Mouse (Mus musculus) skeletal muscle tissue, adult 2 months (tissue): ENCODE results near the gene Vti1a.
A peak's percentile ranks its signal among the peaks of the same experiment; 100 is the strongest.

Experiments used
- DNase-seq: peaks from one replicate; pipeline ENCODE4 v3.0.0-alpha.2; 2012; ENCODE audit warnings: low read depth, low spot score

Gene Vti1a

GRCm38 (mm10) chr19:55620411-55621008 lies 304.4 kb downstream of the Vti1a start:
- DNase-seq = no peak

DNA sequence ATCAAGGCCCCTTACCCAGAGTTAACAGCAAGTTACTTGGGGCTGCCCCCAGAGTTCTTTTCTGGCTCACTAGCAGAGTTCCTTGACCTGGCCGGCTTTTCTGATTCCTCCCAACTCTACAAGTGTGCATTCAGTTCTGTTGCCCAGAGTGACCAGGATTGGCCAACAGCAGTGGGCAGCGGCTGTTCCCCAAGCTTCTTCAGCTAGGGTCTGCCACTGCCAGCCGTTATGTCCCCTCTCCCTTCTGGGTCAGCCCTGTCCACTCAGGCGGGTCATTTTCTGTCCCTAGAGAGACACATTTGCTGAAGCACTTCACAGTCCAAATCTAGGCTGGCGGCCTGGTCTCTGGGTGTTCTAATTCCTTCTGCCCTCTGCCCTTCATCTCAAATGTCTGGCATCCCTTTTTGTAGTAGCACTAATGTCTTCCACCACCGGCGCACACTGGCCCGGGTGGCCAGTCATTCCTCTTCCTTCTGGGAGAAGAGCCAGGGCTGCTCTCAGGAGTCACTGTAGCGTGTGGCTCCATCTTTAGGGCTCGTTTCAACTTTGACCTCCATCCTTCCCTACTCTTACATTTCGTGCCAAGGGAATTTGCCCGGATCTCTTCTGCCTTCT lies 305.0 kb downstream of the Vti1a start:
- peak; percentile 59 for DNase-seq

DNA sequence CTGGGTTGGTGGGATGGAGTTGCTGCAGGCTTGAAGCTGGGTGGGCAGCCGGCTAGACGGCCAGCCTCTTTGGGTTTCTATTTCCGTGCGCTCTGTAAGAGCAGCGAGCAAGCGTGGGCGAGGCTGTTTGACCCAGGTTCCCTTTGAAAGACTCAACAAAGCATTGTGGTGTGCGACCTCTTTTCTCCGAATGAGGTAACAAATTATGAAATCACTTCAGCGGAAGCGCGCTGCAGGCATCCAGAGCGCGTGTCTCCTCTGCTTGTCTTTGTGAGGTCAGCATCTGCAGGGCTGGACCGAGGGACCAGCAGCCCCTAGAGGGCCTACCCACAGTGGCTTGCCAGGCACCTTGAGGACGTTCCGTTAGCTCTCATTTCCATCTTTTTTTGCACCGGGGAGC lies 306.7 kb downstream of the Vti1a start:
- DNase-seq = no peak

- no peak for DNase-seq
Observed at GRCm38 (mm10) chr19:55623605-55624004, 307.5 kb downstream of the Vti1a start.

- no peak for DNase-seq
Observed at GRCm38 (mm10) chr19:55626483-55626882, 310.4 kb downstream of the Vti1a start.

DNA sequence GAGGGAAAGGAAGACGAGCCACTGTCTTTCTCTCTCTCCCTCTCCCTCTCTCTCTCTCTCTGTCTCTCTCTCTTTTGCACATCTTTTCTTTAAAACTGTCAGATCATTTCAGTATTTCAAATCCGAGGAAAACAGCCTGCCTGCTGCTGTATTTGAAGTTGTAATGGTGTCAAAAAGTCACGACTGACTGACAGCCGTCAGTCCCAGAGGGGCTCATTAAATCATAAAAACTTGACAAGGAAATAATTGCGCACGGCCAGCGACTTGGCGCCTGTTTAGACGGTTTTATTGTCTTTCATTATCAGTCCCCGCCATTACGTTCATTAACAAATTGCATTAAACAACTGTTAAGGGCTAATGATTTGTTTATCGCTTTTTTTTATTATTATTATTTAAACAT lies 310.9 kb downstream of the Vti1a start:
- DNase-seq = no peak

DNA sequence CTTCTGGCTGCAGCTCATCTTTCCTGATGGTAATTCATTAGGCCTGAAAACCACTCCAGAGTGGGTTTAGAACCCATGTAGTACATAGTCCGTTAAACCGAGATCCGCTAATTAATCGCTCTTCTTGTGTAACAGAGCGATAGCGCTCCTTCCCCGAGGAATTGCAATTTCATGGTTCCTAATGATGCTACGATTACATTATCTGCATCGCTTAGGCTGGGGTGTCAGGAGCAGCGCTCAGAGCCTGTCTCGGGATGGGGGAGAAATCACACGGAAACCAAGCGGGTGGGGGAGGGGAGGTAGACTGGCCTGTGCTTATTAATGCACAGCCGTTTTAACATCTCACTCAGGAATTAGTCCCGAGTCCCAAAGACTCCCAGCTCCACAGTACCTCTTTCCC lies 319.4 kb downstream of the Vti1a start:
- DNase-seq = no peak

DNA sequence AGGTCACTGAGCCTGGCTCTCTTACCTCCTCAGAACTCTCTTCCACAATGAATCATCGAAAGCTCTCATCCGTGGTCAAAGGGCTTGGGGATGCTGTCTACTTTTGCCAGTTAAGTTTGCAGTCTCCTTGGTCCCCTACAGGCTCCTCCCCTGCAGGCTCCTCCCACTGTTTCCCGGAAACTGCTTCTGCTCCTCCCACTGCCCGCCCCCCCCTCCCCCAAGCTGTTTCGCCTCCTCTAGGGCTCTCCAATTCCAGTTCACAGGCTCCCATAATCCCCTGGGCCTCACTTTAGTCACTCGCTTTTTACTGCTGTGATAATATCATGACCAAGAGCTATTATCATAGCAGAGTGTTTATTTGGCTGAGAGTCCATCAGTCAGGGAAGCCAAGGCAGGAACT lies 324.2 kb downstream of the Vti1a start:
- DNase-seq = no peak

GRCm38 (mm10) chr19:55641891-55642290 lies 325.8 kb downstream of the Vti1a start:
- DNase-seq = no peak

- DNase-seq = no peak
Observed at GRCm38 (mm10) chr19:55642361-55642760, 326.3 kb downstream of the Vti1a start.

GRCm38 (mm10) chr19:55643288-55643901 lies 327.3 kb downstream of the Vti1a start:
- DNase-seq = peak; percentile 56

DNA sequence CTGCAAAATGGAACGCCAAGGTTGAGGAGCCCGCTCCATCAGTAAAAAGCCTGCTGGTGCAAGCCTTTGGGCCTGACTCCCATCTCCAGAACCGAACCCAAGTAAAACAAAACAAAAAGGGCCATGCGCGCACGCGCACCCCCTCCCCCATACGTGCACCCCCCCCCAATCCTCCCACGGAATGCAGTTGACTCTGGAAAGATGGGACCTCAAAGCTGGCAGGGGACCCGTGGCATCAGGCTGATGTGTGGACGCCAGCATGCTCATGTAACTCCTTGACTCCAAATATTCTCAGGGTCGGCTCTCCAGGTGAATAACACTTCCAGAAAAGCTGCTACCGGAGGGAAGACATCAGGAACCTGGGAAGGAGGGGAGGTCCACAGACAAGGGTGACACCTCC lies 327.8 kb downstream of the Vti1a start:
- DNase-seq = no peak

- peak; percentile 32 for DNase-seq
Observed at GRCm38 (mm10) chr19:55649363-55649762, 333.3 kb downstream of the Vti1a start.

DNA sequence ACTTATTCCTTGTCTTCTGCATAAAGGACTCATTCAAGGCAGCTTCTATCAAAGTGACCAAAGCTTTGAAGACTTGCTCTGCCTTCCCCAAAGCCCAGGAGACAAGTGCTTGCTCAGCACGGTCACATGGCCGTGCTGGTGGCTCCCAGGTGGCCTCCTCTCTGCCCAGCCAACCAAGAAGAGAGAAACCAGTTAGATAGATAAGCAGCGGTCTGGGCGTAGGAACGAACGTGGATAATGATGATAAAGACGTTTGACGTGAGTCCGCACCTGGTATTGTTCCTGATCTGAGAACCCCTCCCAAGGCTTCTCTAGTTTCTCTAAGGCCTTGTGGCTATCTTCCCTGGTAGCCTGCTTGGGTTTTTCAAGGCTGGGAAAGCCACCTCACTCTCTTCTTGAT lies 334.9 kb downstream of the Vti1a start:
- DNase-seq = no peak

DNA sequence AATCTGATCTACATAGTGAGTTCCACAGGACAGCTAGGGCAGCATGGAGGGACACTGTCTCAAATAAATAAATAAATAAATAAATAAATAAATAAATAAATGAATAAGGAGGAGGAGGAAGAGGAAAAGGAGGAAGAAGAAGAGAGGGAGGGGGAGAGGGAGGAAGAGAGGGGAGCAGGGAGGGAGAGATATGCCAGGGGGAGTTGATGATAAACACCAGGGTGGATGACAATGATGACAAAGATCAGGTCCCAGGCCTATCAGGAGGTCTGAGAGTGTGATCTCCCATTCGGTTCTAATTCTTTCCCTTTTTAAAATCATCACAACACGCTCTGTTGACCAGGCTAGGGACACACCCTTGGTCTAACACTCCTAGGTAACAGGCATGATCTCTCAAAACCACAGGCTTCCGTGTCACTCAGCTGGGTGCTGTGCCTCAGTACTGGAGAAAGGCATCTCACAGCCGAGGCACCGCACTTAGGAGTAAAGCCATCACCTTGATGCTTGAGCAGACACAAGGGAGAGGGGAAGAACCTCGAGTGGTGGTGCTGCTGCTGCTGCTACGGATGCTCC lies 336.7 kb downstream of the Vti1a start:
- no peak for DNase-seq

- DNase-seq = peak; percentile 23
Observed at GRCm38 (mm10) chr19:55660165-55660564, 344.1 kb downstream of the Vti1a start.

- no peak for DNase-seq
Observed at GRCm38 (mm10) chr19:55662521-55663223, 346.6 kb downstream of the Vti1a start.

- no peak for DNase-seq
Observed at GRCm38 (mm10) chr19:55667787-55668186, 351.7 kb downstream of the Vti1a start.

- no peak for DNase-seq
Observed at GRCm38 (mm10) chr19:55668896-55669295, 352.8 kb downstream of the Vti1a start.
